Mouse (Mus musculus) erythroblast, adult 5-6 weeks (primary cell): Measurements from ENCODE around the gene Prdx6. TPM values are rescaled to one million over a fixed set of nuclear protein-coding genes. Genes with fewer than 3 reads are reported as not detected.
A peak's percentile ranks its signal among the peaks of the same experiment; 100 is the strongest.

Experiments used
- ATAC-seq: replicated peaks from 2 replicates; pipeline ENCODE4 v1.8.0; 2016; ENCODE audit warnings: moderate number of reproducible peaks, mild to moderate bottlenecking, moderate TSS enrichment, inconsistent platforms; ENCODE audit not compliant: poor library complexity, low FRiP score, severe bottlenecking
- total RNA-seq, 2 experiments: library from RNA; stranded (forward) in 1 of 2; stranded (reverse) in 1 of 2; fragments of 150-400 nt in 1 of 2; fragments of 200-764, 138-1000 nt in 1 of 2; gene quantifications; 2 replicates each; pipeline versions ENCODE4 v1.2.3 to v1.2.4; 2015 to 2017; ENCODE audit warnings: low replicate concordance in 2 of 2

Gene Prdx6
- 41.2 and 61.1 TPM in 2 replicates for total RNA-seq (2015; ENCODE audit: low replicate concordance)
- 40.3 and 63.1 TPM in 2 replicates for total RNA-seq (2017; ENCODE audit: low replicate concordance)

- peak; percentile 80 for ATAC-seq
Measured at GRCm38 (mm10) chr1:161250604-161251416, at the start of gene Prdx6. TSS of gene Prdx6 (minus strand) at chr1:161251219.

DNA sequence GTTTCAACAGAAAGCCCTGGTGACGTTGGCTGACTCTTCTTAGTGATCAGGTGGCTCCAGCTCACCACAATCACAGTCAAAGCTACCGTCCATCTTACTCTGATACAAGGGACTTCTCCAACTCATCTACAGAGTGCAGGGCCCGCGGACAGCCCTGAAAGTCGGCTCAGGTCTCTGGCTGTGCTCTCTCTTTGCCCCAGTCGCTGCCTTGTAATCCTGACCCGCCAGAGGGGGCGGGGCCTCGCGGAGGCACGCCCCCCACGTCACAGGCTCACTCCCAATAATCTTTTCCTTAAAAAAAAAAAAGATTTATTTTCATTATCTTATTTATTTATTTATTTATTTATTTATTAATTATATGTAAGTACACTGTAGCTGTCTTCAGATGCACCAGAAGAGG is 37.2 kb upstream of the Prdx6 start:
- ATAC-seq: no peak

- ATAC-seq: peak; percentile 86
Measured at GRCm38 (mm10) chr1:161286726-161287310, 35.8 kb upstream of the Prdx6 start.

GRCm38 (mm10) chr1:161281054-161281688 is 30.2 kb upstream of the Prdx6 start:
- ATAC-seq: no peak

DNA sequence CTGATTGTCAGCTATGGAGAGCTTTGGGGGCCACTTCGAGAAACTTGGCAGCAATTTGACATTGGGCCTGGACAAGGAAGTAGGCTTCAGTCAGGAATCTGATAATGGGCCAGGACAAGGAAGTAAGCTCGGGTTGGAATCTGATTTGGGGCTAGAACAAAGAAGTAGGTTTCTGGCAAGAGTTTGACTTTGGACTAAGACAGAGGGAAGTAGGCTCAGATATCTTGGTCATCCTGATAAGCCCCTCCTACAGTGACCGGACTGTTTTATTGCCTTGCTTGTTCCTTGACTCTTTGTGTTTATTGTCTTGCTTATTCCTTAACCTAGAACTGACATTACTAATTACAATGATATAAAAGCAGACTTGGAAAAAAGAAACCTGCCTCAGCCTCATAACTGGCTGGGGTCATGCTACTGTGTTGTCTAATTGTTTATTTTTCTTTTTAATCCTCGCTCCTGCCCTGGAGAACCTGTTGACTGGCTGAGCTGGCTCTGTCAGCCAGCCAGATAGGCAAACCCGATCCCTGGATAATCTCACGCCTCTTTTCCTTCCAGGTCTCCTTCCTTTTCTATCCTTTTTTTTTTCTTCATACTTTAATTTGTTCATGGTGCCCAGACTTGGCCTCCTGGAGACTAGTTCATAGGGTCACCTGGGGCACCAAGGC is 28.4 kb upstream of the Prdx6 start:
- no peak for ATAC-seq

GRCm38 (mm10) chr1:161273486-161273885 is 22.5 kb upstream of the Prdx6 start:
- ATAC-seq: no peak

DNA sequence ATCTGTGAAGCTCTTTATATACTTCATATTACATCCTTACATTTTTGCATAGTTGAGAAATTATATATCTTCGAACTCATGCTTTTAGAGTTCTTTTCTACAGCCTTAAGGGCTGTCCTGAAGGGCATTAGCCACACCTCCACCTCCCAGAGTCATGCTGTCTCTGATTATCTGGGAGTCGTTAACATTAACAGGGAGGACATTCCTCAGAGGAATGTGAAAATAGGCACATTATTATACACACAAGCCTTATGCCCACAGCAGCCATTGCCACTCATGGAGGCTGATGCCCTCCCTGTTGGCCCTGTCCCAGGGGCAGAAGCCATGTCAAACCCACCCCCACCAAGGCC is 20.4 kb upstream of the Prdx6 start:
- no peak for ATAC-seq

- no peak for ATAC-seq
Measured at GRCm38 (mm10) chr1:161270776-161271460, 19.9 kb upstream of the Prdx6 start.

GRCm38 (mm10) chr1:161269346-161269745 is 18.3 kb upstream of the Prdx6 start:
- peak; percentile 88 for ATAC-seq

- ATAC-seq: peak; percentile 83
Measured at GRCm38 (mm10) chr1:161268884-161269283, 17.9 kb upstream of the Prdx6 start.

GRCm38 (mm10) chr1:161268116-161268515 is 17.1 kb upstream of the Prdx6 start:
- ATAC-seq: no peak

DNA sequence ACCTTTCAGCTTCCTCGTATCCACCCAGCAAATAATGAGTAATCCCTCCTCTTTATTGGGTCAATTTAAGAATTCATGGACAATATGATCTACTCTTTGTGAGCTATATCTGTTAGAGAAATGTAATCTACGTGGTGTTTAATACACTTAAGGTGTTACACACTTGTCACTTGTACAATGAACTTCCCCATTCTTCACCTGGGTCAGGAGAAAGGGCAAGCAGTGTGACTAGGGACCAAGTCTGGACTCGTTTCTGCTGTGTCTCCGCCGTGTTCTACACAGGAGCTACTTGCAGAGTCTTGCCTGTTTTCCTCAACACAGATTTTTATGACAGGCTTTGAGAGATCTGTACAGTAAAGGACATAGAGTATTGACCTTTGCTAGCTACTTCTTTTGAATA is 13.9 kb upstream of the Prdx6 start:
- no peak for ATAC-seq

DNA sequence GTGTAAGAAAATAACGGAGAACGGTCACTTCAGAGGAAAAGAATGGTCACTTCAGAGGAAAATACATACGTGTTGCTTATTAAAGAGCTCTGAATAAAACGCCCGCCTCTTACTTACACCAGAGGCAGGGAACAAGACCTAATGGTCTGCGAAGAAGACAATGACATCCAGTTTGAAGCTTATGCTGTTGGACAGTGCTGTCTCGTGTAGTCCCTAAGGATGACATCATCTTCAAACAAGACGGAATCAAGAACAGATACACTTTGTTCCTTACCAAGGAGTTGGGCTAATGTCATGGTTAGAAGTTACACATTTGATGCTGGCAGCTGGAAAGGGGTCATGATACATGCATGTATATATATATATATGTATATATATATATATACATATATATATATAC is 12.6 kb upstream of the Prdx6 start:
- ATAC-seq: no peak

DNA sequence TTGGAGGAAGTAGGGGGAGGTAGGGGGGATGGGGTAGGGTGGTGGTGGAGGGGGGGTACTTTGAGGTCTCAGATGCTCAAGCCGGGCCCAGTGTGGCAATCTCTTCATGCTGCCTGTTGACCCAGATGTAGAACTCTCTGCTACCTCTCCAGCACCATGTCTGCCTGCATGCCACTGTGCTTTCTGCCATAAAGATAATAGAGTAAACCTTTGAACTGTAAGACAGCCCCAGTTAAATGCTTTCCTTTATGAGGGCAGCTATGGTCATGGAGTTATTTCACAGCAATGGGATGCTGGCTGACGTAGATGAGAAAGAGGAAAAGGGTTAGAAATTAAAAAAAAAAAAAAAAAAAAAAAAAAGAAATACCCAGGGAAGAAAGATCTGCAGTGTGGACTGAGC is 11.5 kb upstream of the Prdx6 start:
- no peak for ATAC-seq

GRCm38 (mm10) chr1:161260761-161261160 is 9.7 kb upstream of the Prdx6 start:
- no peak for ATAC-seq

DNA sequence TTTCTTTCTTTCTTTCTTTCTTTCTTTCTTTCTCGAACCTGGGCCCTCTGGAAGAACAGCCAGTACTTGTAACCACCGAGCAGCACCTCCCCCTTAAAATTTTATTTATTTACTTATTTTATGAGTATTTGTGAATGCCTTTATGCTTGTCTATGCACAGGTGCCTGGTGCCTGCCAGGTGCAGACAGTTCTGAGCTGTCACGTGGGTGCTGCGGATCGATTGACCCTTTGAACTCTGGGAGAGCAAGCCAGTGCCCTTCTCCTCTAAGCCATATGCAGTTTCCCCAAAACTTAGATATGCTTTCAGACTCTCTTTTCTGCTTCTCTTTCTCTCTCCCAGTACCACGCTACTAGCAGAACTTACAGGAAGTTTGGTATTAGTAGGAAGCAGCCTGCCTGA is 8.1 kb upstream of the Prdx6 start:
- no peak for ATAC-seq

DNA sequence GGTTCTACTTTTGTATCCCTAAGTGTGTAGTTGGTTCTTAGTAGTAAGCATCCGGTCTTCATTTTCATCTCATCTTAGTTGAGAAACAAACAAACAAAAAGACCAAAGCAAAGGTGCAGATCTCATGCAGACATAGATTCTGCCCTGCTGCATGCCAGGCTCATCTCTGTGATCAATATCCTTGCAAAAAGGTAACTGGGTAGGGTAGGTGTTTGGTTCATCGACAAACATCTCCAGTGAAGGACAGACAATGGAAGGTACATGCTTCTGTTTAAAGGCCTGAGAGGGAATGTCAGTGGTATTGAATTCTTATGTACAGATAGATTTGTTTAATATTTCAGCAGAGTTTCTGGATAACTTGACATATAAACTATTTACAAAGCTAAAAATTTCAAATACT is 7.3 kb upstream of the Prdx6 start:
- ATAC-seq: no peak

DNA sequence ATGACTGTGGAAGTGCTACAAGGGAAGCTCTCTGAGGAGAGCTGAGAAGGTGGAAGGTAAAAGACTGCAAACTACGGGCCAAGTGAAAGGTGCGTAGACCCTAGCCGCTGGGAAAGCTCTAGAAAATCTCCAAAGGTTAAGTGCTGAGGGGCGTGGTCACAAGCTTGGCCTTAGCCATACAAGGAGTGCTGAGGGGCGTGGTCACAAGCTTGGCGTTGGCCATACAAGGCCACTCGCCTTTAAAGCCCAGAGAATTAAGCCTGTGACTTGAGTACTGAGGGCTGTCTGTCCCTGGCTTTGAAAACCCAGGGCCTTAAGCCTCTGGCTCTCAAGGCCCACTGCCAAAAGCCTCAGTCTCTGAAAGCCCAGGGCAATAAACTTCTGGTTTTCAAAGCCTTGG is 5.9 kb upstream of the Prdx6 start:
- peak; percentile 58; the same call in 1 of the 2 replicates for ATAC-seq

- no peak for ATAC-seq
Measured at GRCm38 (mm10) chr1:161254361-161254760, 3.3 kb upstream of the Prdx6 start.

DNA sequence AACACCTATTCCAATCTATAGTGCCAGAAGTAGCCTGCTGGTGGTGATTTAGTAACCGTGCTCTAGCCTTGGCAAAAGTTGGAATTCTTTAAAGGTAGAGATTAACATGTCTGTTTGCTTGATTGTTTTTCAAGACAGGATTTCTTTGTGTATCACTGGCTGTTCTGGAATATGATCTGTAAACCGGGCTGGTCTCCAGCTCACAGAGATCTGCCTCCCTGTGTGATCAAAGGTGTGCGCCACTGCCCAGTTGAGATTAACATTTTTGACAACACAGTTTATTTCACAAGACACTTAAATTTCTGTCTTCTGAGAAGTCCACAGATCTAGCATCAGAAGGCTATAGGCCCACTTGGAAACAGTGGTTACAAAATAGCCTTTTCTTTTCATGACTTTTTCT is 1.9 kb upstream of the Prdx6 start:
- ATAC-seq: no peak
